Mouse (Mus musculus) CD4-positive naive resting alpha-beta T cell, adult 76 days (primary cell): ENCODE results near the gene Mtus2. TPM values are rescaled to one million over a fixed set of nuclear protein-coding genes. Genes with fewer than 3 reads are reported as not detected.

Experiments
- total RNA-seq: library from RNA; stranded (reverse); gene quantifications from one replicate; pipeline ENCODE4 v1.2.4, GENCODE M21; 2023

Mtus2 gene
- total RNA-seq = 0.56 TPM

DNA sequence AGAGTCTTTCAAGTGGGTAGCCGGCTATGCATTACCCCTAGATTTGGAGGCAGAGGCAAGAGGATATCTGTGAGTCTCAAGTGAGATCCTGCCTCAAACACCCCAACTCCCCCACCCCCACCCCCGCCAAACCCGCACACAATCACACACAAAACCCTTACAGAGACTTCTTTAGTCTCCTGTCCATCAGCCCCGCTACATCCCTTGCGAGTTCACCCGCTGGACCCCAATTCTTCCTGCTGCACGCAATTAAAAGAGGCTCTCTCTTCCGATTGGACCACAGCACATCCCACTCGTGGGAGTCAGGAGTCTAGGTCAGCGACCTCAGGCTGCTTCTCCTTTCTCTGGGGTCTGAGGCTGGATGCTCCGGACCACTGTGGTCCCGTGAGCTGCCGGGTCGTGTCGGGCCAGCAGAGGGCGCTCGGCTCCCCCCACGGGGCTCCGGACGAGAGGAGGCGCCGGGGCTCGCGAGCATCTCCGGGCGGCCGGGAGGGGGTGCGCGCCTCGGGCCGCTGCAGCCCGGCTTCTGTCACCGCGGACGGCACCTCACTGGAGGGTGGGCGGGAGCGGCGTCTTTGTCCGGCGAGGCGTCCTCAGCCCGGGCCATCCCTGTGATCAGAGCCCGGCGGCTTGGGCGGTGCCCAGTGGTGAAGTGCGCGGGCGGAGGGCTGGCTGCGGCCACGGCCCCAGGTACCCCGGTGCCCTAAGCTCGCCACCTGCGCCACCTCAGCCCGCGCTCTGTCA is at the start of gene Mtus2:
Mtus2 (plus strand) TSS at position 500 of the 744 bp plus-strand sequence.

Other genes starting within 250 kb of the Mtus2 start
- 0.12 TPM for gene Flt1, start 231.3 kb upstream of the Mtus2 start, total RNA-seq
- gene Pomp, start 96.9 kb upstream of the Mtus2 start, total RNA-seq = 72.6 TPM
- gene Slc46a3, start 62.5 kb upstream of the Mtus2 start, total RNA-seq = 8.9 TPM